Mouse (Mus musculus): Measurements from ENCODE around the gene Tmprss13.

Tmprss13 gene

GRCm38 (mm10) chr9:45329577-45329976, 10.7 kb downstream of the Tmprss13 start:
- no peak for DNase-seq (ENCODE audit: low spot score in 2 of 2)

- peak in 1 of 2 experiments; percentile 13 for DNase-seq (ENCODE audit: low spot score in 2 of 2)
Measured at GRCm38 (mm10) chr9:45337406-45337805, 18.5 kb downstream of the Tmprss13 start.

- DNase-seq (ENCODE audit: low spot score in 2 of 2) = no peak
Measured at GRCm38 (mm10) chr9:45343066-45343465, 24.2 kb downstream of the Tmprss13 start.

- DNase-seq (ENCODE audit: low spot score in 2 of 2) = peak in 1 of 2 experiments; percentile 19
Measured at GRCm38 (mm10) chr9:45345516-45345915, 26.6 kb downstream of the Tmprss13 start.

GRCm38 (mm10) chr9:45346276-45346675, 27.4 kb downstream of the Tmprss13 start:
- DNase-seq (ENCODE audit: low spot score in 2 of 2) = no peak

GRCm38 (mm10) chr9:45348560-45348959, 29.7 kb downstream of the Tmprss13 start:
- DNase-seq (ENCODE audit: low spot score in 2 of 2) = no peak

- no peak for DNase-seq (ENCODE audit: low spot score in 2 of 2)
Measured at GRCm38 (mm10) chr9:45349181-45349580, 30.3 kb downstream of the Tmprss13 start.

- DNase-seq (ENCODE audit: low spot score in 2 of 2) = no peak
Measured at GRCm38 (mm10) chr9:45349851-45350250, 31.0 kb downstream of the Tmprss13 start.

GRCm38 (mm10) chr9:45355192-45355591, 36.3 kb downstream of the Tmprss13 start:
- DNase-seq (ENCODE audit: low spot score in 2 of 2) = no peak

- no peak for DNase-seq (ENCODE audit: low spot score in 2 of 2)
Measured at GRCm38 (mm10) chr9:45358356-45358755, 39.5 kb downstream of the Tmprss13 start.

- DNase-seq (ENCODE audit: low spot score in 2 of 2) = no peak
Measured at GRCm38 (mm10) chr9:45362051-45362461, 43.2 kb downstream of the Tmprss13 start.

GRCm38 (mm10) chr9:45363639-45364214, 44.8 kb downstream of the Tmprss13 start:
- no peak for DNase-seq (ENCODE audit: low spot score in 2 of 2)

GRCm38 (mm10) chr9:45367716-45368115, 48.8 kb downstream of the Tmprss13 start:
- DNase-seq (ENCODE audit: low spot score in 2 of 2) = no peak

- no peak for DNase-seq (ENCODE audit: low spot score in 2 of 2)
Measured at GRCm38 (mm10) chr9:45368341-45368901, 49.5 kb downstream of the Tmprss13 start.

- DNase-seq (ENCODE audit: low spot score in 2 of 2) = peak; percentile 48 to 66
Measured at GRCm38 (mm10) chr9:45370117-45370561, 51.2 kb downstream of the Tmprss13 start, which contains the start of gene Fxyd6. TSS of gene Fxyd6 (plus strand) at chr9:45370185.

- DNase-seq (ENCODE audit: low spot score in 2 of 2) = no peak
Measured at GRCm38 (mm10) chr9:45370616-45371336, 51.9 kb downstream of the Tmprss13 start.

GRCm38 (mm10) chr9:45371337-45371707, 52.4 kb downstream of the Tmprss13 start:
- no peak for DNase-seq (ENCODE audit: low spot score in 2 of 2)

GRCm38 (mm10) chr9:45373896-45374295, 55.0 kb downstream of the Tmprss13 start:
- no peak for DNase-seq (ENCODE audit: low spot score in 2 of 2)

GRCm38 (mm10) chr9:45374988-45375502, 56.1 kb downstream of the Tmprss13 start:
- no peak for DNase-seq (ENCODE audit: low spot score in 2 of 2)

GRCm38 (mm10) chr9:45376427-45376826, 57.5 kb downstream of the Tmprss13 start:
- DNase-seq (ENCODE audit: low spot score in 2 of 2) = no peak

GRCm38 (mm10) chr9:45376883-45377282, 58.0 kb downstream of the Tmprss13 start:
- DNase-seq (ENCODE audit: low spot score in 2 of 2) = no peak

GRCm38 (mm10) chr9:45380411-45381251, 61.7 kb downstream of the Tmprss13 start:
- no peak for DNase-seq (ENCODE audit: low spot score in 2 of 2)

Data from right cerebral cortex, adult 2 months (tissue).